Mouse (Mus musculus) CH12.LX (cell line): ENCODE data around the gene Cldn20.

Source experiments
- CTCF ChIP-seq, 2 experiments: IDR thresholded peaks in 1 of 2; conservative IDR thresholded peaks in 1 of 2; 2 replicates each; pipeline ENCODE4 v1.5.1; 2011 to 2012; ENCODE audit warnings: low read depth in 2 of 2, low read length in 2 of 2, improper control_type of control experiment in 1 of 2, inconsistent platforms in 1 of 2, mild to moderate bottlenecking in 1 of 2, moderate library complexity in 1 of 2
- EP300 ChIP-seq: IDR thresholded peaks from 2 replicates; pipeline ENCODE4 v1.6.1; 2011; ENCODE audit warnings: low read length, improper control_type of control experiment
- MAX ChIP-seq: IDR thresholded peaks from 2 replicates; pipeline ENCODE4 v1.6.1; 2011; ENCODE audit warnings: low read length, improper control_type of control experiment
- NELFE ChIP-seq: IDR thresholded peaks from 2 replicates; pipeline ENCODE4 v1.6.1; 2011; ENCODE audit warnings: low read depth, low read length, improper control_type of control experiment

- no peak for TF ChIP-seq MAX
- no peak for TF ChIP-seq EP300
- TF ChIP-seq CTCF (conservative IDR thresholded peaks at IDR 0.05 in 1 of 2, IDR thresholded peaks at IDR 0.05 in 1 of 2; ENCODE audit: low read depth in 2 of 2, low read length in 2 of 2), result no peak
- no peak for TF ChIP-seq NELFE
Observed at GRCm38 (mm10) chr17:3556251-3556650, 23.9 kb downstream of the Cldn20 start.
